Mouse (Mus musculus): ENCODE measurements around the gene Ifi208. TPM values are rescaled to one million over a fixed set of nuclear protein-coding genes. Genes with fewer than 3 reads are reported as not detected.

Ifi208 gene
- 0.06 and 0.11 TPM in 2 replicates for polyA plus RNA-seq (2012)

DNA sequence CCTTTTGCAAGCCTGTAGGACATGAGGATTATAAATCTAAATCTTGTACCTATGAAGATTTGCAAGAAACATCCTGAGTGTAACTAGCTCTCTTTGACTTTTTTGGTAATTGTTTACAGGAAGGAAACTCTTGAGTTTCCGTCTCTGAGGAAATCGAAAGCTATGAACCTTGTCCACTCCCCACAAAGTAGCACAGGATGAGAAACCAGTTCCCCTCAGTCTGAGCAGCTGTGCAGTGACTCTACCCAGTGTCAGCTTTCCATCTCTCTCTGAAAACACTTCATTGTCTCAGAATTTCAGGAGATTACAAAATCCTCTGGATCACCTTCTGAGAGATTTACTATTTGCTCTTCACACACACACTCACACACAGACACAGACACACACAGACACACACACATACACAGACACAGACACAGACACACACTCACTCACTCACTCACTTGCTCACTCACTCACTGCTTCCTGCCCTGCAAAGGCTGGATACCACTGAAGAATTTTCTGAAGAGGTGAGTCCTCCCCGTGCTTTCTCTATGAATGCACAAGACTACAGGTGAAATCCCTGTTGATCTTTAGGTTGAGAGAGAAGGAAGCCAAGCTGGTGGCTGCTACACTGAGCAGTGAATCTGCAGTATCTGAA is at the start of gene Ifi208:
Gene Ifi208, plus strand, starts transcription at position 218 of the 640 bp plus-strand sequence.

DNA sequence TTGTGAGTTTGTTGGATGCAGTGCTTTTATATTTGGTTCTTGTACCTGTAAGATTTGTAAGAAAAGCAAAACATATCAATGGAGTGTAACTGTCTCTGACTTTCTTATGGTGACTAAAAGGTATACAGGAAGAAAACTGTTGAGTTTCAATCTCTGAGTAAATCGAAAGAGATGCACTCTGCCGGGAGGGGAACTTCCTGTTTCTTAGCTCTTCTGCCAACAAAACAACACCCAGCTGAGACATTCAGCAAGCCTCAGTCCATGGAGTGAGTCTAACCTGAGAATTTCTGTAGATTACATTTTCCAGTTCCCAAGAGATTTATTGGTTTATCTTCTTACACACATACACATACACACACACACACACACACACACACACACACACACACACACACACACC is 42.9 kb upstream of the Ifi208 start, which contains the start of gene Ifi209:
Gene Ifi209, plus strand, starts transcription at position 296 of the 400 bp plus-strand sequence.

DNA sequence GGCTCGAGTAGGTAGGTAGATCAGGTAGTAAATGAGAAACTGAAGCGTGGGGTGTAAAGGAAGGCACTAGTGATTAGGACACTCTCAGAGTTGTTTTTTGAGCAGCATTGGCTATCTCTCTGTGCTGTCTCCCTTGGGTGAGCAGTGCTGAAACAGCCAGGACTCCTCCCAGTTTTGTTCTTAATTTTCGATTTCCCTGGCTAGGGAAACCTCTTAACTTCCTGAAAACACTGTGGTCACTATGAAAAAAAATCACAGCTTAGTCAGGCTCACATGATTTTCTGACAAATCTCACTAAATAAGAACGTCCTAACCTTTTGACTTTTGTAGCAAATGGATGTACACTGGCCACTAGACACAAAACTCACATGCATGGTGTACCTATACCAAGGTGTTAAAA is 68.2 kb downstream of the Ifi208 start, which contains the start of gene Ifi207:
Gene Ifi207, minus strand, starts transcription at position 92 of the 400 bp plus-strand sequence.

Other genes with a start within 250 kb of the Ifi208 start
- gene Ifi206, start 182.6 kb upstream of the Ifi208 start, polyA plus RNA-seq (2012): 0.03 and 1.3 TPM in 2 replicates
- gene Ifi214, start 137.7 kb upstream of the Ifi208 start, polyA plus RNA-seq (2012): not detected in 2 replicates
- 0.07 and 0.08 TPM in 2 replicates for gene Ifi213, start 74.4 kb upstream of the Ifi208 start, polyA plus RNA-seq (2012)
- gene Ifi209, start 42.8 kb upstream of the Ifi208 start, polyA plus RNA-seq (2012): 1.7 and 5.1 TPM in 2 replicates
- gene Ifi207, start 68.1 kb downstream of the Ifi208 start, polyA plus RNA-seq (2012): 0.41 TPM in 2 replicates
- 0.22 TPM in 1 of 2 replicates, not detected in the other for gene Ifi204, start 93.3 kb downstream of the Ifi208 start, polyA plus RNA-seq (2012)
- gene Ifi211, start 239.4 kb downstream of the Ifi208 start, polyA plus RNA-seq (2012): 1.6 and 3.6 TPM in 2 replicates